Mouse (Mus musculus): ENCODE data around the gene Zfp618. TPM values are rescaled to one million over a fixed set of nuclear protein-coding genes. Genes with fewer than 3 reads are reported as not detected.

Zfp618 gene
- polyA plus RNA-seq, 1 experiment from 2014 or later = 47.1 TPM

DNA sequence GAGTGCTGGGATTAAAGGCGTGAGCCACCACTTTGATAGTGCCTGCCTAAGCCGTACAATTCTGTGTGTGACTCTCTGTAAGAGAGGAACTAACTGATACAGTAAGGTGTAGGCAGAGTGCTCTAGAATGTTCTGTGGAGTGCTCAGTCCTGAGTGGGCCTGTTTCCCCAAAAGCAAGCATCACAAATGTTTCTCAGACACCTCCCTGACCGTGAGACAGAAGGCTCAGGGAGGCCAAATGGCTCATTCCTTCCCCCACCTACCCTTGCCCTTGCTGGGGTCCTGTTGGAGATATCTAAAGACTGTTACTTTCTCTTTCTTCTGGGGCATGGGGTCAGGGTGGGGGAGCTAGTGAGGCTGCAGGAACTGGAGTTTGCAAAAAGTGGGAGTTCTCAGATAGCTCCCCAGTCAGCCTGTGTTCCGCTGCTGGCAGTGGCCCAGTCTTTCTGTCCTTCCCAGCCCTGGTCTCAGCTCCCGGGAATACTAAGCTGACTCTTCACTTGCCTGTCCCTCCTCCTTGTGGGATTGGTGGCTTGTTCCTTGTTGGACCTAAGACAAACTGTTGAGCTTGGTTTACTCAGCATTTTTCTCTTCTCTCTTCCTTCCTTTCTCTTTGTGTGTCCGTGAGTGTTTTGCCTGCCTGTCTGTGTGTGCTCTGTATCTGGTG, 55.8 kb downstream of the Zfp618 start:
- H3K4me2 ChIP-seq (replicated peaks) = no peak overlapping the region
- no peak overlapping the region for H3K4me3 ChIP-seq
- 91% methylated on average over 6 of the region's 6 CpGs for WGBS
- no peak overlapping the region for H3K9ac ChIP-seq (replicated peaks)
- no peaks in the 10 kb centered on the region; the same call in 1 of the 2 replicates for H3K4me1 ChIP-seq
- H3K9me3 ChIP-seq = no peaks in the 10 kb centered on the region
- no peaks in the 10 kb centered on the region for H3K36me3 ChIP-seq
- H3K27ac ChIP-seq (replicated peaks) = no peak overlapping the region
- ATAC-seq (ENCODE audit: low FRiP score, low read depth) = no peak
- no peaks in the 10 kb centered on the region for H3K27me3 ChIP-seq

DNA sequence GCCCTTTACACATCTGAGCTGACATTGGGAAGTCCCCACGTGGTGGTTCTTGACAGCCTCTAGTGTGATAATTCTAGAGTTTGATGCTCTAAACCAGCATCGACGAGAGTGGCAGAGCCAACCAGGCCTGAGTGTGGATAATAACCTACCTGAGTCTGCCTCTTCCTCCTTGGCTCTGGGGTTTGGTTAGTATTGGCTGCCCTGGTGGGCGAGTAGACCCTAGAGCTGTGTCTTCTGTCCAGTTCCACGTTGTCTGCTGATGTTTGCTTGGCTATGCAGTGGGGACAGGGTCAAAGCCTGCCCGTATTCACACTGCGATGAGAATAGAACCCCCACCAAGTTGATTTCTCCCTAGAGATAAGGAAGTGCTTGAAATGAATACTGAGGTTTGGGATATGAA, 58.1 kb downstream of the Zfp618 start:
- H3K4me2 ChIP-seq (replicated peaks) = no peak overlapping the region
- H3K4me1 ChIP-seq = no peaks in the 10 kb centered on the region; the same call in 1 of the 2 replicates
- 92% methylated on average over 7 of the region's 7 CpGs for WGBS
- no peaks in the 10 kb centered on the region for H3K9me3 ChIP-seq
- ATAC-seq (ENCODE audit: low FRiP score, low read depth) = no peak
- H3K36me3 ChIP-seq = no peaks in the 10 kb centered on the region
- H3K9ac ChIP-seq (replicated peaks) = no peak overlapping the region
- no peaks in the 10 kb centered on the region for H3K27me3 ChIP-seq
- no peak overlapping the region for H3K4me3 ChIP-seq
- H3K27ac ChIP-seq (replicated peaks) = no peak overlapping the region

DNA sequence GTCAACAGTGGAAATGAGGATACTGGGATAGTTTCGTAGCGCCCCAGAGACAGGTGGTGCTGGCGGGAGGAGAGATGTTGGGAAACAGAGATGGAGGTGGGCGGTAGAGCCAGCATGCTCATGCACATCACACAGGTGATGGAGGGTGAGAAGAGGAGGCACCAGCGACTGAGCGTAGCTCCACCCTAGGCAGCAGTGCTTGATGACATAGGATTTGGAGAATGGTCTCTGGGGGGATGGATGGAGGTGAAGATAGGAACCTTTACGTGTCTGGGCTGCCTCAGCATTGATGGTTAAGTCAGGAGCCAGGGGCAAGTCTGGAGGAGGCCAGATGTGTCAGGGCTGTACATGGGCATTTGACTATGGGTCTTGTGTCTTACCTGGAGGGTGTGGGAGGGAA, 58.7 kb downstream of the Zfp618 start:
- H3K4me2 ChIP-seq (replicated peaks) = no peak overlapping the region
- 98% methylated on average over 7 of the region's 7 CpGs for WGBS
- H3K27ac ChIP-seq (replicated peaks) = no peak overlapping the region
- H3K36me3 ChIP-seq = no peaks in the 10 kb centered on the region
- no peaks in the 10 kb centered on the region for H3K27me3 ChIP-seq
- no peaks in the 10 kb centered on the region; the same call in 1 of the 2 replicates for H3K4me1 ChIP-seq
- no peak for ATAC-seq (ENCODE audit: low FRiP score, low read depth)
- no peaks in the 10 kb centered on the region for H3K9me3 ChIP-seq
- H3K9ac ChIP-seq (replicated peaks) = no peak overlapping the region
- H3K4me3 ChIP-seq = no peak overlapping the region

DNA sequence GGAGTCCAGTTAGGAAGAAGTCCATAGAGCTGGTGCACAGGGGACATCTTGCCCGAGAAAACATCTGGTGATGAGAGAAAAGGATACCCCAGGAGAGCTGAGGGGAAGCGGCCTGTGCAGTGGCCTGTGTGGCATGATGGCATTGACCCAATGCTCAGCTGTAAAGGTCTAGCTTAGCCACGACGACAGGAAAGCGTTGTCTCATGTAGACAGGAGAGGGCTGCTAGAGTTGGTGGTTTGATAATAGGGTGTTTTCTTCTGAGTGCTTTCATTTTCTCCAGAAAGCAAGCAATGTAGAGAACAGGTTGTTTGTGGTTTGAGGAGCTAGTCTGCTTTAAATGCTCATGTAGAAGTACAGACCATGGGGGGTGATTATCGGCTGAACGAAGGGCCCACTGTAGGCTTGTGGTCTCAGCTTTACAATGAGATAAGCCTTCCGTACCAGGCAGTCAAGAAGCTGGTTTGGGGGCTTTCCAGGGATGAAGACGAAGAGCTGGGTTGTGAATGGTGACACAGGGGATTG, 59.4 kb downstream of the Zfp618 start:
- Histone ChIP-seq H3K4me3 (no peak overlapping the region), H3K9me3 (no peaks in the 10 kb centered on the region), H3K36me3 (no peaks in the 10 kb centered on the region), H3K4me1 (no peaks in the 10 kb centered on the region; the same call in 1 of the 2 replicates), H3K27me3 (no peaks in the 10 kb centered on the region), H3K4me2 (replicated peaks) (no peak overlapping the region), H3K9ac (replicated peaks) (no peak overlapping the region), H3K27ac (replicated peaks) (no peak overlapping the region)
- no peak for ATAC-seq (ENCODE audit: low FRiP score, low read depth)
- 92% methylated on average over 9 of the region's 9 CpGs for WGBS

DNA sequence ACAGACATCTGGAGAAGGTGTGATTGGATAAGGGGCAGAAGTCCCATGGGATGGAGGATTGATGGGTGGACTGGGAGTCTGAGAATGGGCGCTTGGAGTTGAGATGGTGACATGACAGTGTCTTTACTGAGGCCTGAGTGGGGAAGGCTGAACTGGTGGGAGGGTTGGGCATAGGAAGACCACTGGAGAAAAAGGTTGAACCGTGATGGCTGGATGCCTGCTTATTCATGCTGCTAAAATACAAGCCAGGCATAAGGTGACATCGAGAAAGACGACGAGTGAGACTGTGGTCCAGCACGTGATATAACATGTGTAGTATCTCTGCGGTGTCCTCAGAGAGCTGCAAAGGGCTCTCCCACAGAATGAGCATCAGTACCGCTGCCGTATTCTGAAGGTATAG, 59.9 kb downstream of the Zfp618 start:
- no peaks in the 10 kb centered on the region for H3K27me3 ChIP-seq
- no peak overlapping the region for H3K4me2 ChIP-seq (replicated peaks)
- H3K4me3 ChIP-seq = no peak overlapping the region
- H3K9me3 ChIP-seq = no peaks in the 10 kb centered on the region
- no peak overlapping the region for H3K27ac ChIP-seq (replicated peaks)
- H3K36me3 ChIP-seq = no peaks in the 10 kb centered on the region
- no peak overlapping the region for H3K9ac ChIP-seq (replicated peaks)
- no peak for ATAC-seq (ENCODE audit: low FRiP score, low read depth)
- no peaks in the 10 kb centered on the region; the same call in 1 of the 2 replicates for H3K4me1 ChIP-seq
- WGBS = 95% methylated on average over 9 of the region's 9 CpGs

DNA sequence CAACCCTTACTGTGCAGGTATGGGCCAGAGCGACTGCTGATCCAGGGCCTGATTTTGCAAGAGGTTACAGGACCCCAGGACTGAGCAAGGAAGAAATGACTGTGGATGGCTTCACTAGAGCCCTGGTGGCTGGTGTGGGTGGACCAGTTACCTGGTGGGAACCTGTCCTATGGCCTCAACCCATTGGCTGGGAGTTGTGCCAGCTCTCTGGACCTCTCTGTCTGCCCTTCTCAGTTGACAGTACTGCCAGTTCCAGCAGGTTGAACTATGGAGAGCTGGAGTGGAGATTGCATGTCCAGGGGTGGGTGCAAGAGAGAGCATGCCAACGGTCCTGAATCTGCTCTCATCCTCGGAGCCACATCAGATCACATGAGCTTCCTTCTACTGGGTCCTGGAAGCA, 60.9 kb downstream of the Zfp618 start:
- no peaks in the 10 kb centered on the region for H3K36me3 ChIP-seq
- ATAC-seq (ENCODE audit: low FRiP score, low read depth) = no peak
- peaks cover 5% of the 10 kb centered on the region; the same call in 1 of the 2 replicates for H3K4me1 ChIP-seq
- WGBS = 96% methylated on average over 3 of the region's 3 CpGs
- no peaks in the 10 kb centered on the region for H3K9me3 ChIP-seq
- no peak overlapping the region for H3K27ac ChIP-seq (replicated peaks)
- no peak overlapping the region for H3K4me2 ChIP-seq (replicated peaks)
- H3K9ac ChIP-seq (replicated peaks) = no peak overlapping the region
- no peak overlapping the region for H3K4me3 ChIP-seq
- no peaks in the 10 kb centered on the region for H3K27me3 ChIP-seq

DNA sequence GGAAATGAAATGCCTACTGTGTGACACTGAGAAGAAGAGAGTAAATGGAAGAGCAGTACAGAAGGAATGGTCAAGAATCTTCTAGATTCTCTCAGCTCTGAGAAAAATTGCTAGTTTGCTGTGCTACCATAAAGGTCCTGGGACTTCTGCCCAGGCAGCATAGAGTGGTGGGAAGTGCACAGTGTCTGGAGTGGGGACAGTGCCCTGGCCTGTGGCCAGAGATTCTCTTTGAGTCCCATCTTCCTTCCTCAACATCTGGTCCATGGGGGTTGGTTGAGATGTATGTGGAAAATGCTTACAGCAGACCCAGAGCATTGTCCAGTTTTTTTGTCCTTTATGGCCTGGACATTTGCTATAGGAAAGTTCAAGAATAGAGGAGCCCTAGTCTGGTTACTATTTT, 62.1 kb downstream of the Zfp618 start:
- H3K9ac ChIP-seq (replicated peaks) = no peak overlapping the region
- no peak overlapping the region for H3K27ac ChIP-seq (replicated peaks)
- no peak for ATAC-seq (ENCODE audit: low FRiP score, low read depth)
- peaks cover 11% of the 10 kb centered on the region; the same call in 1 of the 2 replicates for H3K4me1 ChIP-seq
- H3K36me3 ChIP-seq = no peaks in the 10 kb centered on the region
- no peaks in the 10 kb centered on the region for H3K27me3 ChIP-seq
- no peak overlapping the region for H3K4me2 ChIP-seq (replicated peaks)
- no peaks in the 10 kb centered on the region for H3K9me3 ChIP-seq
- H3K4me3 ChIP-seq = no peak overlapping the region

DNA sequence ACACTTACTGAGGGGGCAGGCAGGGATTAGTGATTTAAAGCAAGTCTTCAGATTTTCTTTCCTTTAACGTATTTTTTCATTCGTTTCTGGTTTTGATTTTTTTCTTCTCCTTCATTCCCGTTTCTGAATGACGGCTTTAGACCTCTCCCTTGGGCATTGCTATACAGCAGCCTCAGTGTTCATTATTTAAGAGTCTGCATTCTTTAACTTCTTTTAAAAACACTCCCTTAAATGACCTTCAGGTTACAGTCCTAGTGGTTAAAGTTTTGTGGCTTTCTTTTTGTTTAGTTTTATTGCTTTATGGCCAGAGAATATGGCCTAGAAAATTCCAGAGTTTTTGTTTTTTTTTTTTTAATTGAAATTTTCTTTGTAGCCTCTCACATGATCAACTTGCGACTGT, 64.8 kb downstream of the Zfp618 start:
- Histone ChIP-seq H3K9me3 (no peaks in the 10 kb centered on the region), H3K4me2 (replicated peaks) (no peak overlapping the region), H3K27me3 (no peaks in the 10 kb centered on the region), H3K4me3 (no peak overlapping the region), H3K9ac (replicated peaks) (no peak overlapping the region), H3K27ac (replicated peaks) (no peak overlapping the region), H3K36me3 (no peaks in the 10 kb centered on the region), H3K4me1 (peaks cover 28% of the 10 kb centered on the region)
- 43% methylated on average over 5 of the region's 5 CpGs for WGBS
- ATAC-seq (ENCODE audit: low FRiP score, low read depth) = no peak

DNA sequence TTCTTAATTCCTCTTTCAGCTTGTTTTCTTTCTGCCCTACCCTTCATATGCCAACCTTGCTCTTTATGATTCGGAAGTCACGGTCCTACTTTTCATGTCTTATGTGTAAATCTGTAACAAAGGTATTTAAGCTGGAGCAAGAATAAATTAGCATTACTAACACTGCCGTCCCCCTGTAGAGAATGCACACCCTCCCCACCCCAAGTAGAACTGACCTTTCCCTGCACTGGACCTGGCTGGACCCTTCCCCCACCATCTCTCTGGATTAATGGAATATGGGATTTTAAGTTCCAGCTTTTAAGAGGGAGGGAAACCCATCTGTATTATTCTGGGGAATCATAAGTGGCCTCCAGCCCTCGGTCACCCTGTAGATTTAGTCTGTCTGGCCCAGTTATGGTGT, 65.9 kb downstream of the Zfp618 start:
- Histone ChIP-seq H3K4me3 (no peak overlapping the region), H3K36me3 (no peaks in the 10 kb centered on the region), H3K9me3 (no peaks in the 10 kb centered on the region), H3K27ac (replicated peaks) (no peak overlapping the region), H3K4me2 (replicated peaks) (no peak overlapping the region), H3K9ac (replicated peaks) (no peak overlapping the region), H3K4me1 (peaks cover 28% of the 10 kb centered on the region), H3K27me3 (no peaks in the 10 kb centered on the region)
- peak; percentile 57 for ATAC-seq (ENCODE audit: low FRiP score, low read depth)
- 39% methylated on average over 4 of the region's 4 CpGs for WGBS

DNA sequence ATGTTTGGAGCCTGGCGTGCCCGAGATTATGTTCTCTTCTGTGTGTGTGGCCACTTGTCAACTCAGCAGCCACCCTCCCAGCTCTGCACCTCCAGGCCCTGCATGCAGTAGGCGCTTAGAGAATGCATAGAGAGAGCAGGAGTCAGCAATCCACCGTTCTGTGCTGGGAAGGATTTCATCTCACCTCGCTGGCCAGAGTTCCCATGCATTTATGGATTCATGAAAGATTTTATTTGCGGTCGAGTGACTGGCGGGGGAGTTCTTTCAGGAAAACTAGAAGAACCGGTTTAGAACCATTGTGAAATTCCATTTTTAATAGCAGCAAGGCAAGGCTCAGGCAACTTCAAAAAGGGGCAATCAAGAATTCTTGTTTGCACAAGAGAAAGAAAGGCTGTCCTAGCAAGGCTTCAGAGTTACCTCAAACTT, 67.2 kb downstream of the Zfp618 start:
- Histone ChIP-seq H3K4me1 (peaks cover 30% of the 10 kb centered on the region), H3K27ac (replicated peaks) (no peak overlapping the region), H3K9me3 (no peaks in the 10 kb centered on the region), H3K4me3 (no peak overlapping the region), H3K9ac (replicated peaks) (no peak overlapping the region), H3K36me3 (peaks cover 2% of the 10 kb centered on the region; the same call in 1 of the 2 replicates), H3K27me3 (no peaks in the 10 kb centered on the region), H3K4me2 (replicated peaks) (no peak overlapping the region)
- no peak for ATAC-seq (ENCODE audit: low FRiP score, low read depth)
- WGBS = 70% methylated on average over 9 of the region's 9 CpGs

DNA sequence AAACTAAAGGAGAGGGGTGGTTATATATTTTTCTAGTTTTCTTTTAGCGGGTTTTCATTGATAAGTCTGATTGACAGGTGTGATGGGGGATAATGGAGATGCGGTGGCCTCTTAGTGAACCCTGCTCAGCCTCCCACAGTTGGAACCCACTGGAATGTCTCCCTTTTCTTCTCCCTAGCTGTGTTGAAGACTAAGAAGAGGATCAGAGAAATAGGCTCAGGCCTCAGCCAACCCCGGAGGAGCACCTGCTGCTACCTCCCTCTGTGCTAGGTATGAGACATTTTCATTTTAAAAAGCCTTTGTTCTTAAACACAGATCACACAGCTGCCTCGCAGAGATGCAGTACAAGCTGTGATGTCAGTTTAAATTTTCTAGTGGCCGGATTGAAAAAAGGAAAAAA, 68.4 kb downstream of the Zfp618 start:
- Histone ChIP-seq H3K9me3 (no peaks in the 10 kb centered on the region), H3K36me3 (peaks cover 2% of the 10 kb centered on the region; the same call in 1 of the 2 replicates), H3K4me2 (replicated peaks) (no peak overlapping the region), H3K4me1 (peaks cover 31% of the 10 kb centered on the region), H3K27ac (replicated peaks) (no peak overlapping the region), H3K9ac (replicated peaks) (no peak overlapping the region), H3K4me3 (no peak overlapping the region), H3K27me3 (no peaks in the 10 kb centered on the region)
- 16% methylated on average over 5 of the region's 5 CpGs for WGBS
- ATAC-seq (ENCODE audit: low FRiP score, low read depth) = no peak

DNA sequence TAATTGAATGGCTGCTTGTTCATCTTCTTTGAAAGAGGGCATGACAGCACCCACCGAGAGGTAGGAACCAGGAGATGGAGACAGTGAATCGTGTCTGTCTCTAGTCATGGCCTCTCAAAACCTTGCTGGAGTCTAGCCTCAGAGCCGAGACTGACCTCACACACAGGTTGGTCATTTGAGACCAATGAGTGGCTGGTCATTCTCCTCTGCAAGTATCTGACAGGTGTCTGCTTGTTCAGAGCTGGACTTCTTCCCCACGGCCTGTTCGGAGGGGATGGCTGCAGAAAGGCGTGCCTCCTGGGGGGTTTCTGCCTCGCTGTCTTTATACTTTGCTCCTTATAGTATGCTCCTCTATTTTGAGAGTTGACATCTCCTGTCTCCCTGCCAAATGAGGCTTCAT, 70.6 kb downstream of the Zfp618 start:
- Histone ChIP-seq H3K36me3 (peaks cover 6% of the 10 kb centered on the region; the same call in 1 of the 2 replicates), H3K4me3 (no peak overlapping the region), H3K4me2 (replicated peaks) (no peak overlapping the region), H3K9ac (replicated peaks) (no peak overlapping the region), H3K27me3 (no peaks in the 10 kb centered on the region), H3K4me1 (peaks cover 29% of the 10 kb centered on the region), H3K9me3 (no peaks in the 10 kb centered on the region), H3K27ac (replicated peaks) (no peak overlapping the region)
- 89% methylated on average over 7 of the region's 7 CpGs for WGBS
- no peak for ATAC-seq (ENCODE audit: low FRiP score, low read depth)

DNA sequence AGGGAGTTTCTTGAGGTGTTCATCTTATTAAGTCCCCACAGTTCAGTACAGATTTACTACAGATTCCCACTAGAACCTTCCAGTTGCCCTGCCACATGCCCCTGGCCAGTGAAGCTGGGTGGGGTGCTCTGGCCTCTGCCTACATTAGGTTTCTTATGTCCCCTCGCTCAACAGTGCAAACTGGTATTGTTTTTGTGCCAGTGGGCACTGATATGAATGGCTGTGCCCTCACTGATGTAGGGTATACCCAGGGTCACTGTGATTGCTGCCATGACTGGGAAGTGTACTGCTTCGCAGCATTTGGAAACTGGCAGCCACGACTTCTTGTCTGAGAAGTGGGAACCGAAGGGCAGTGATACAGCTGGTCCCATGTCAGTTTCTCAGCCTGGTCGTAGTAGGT, 71.4 kb downstream of the Zfp618 start:
- Histone ChIP-seq H3K36me3 (peaks cover 6% of the 10 kb centered on the region; the same call in 1 of the 2 replicates), H3K4me3 (no peak overlapping the region), H3K27me3 (no peaks in the 10 kb centered on the region), H3K27ac (replicated peaks) (no peak overlapping the region), H3K4me1 (peaks cover 23% of the 10 kb centered on the region), H3K4me2 (replicated peaks) (no peak overlapping the region), H3K9me3 (no peaks in the 10 kb centered on the region), H3K9ac (replicated peaks) (no peak overlapping the region)
- WGBS = 94% methylated on average over 5 of the region's 5 CpGs
- no peak for ATAC-seq (ENCODE audit: low FRiP score, low read depth)

Measured in midbrain, embryonic 12.5 days (tissue).